Mouse (Mus musculus) CH12.LX (cell line): ENCODE data around the gene Crocc.

Experiments used
- CHD2 ChIP-seq: IDR thresholded peaks from 2 replicates; pipeline ENCODE4 v1.6.1; 2011; ENCODE audit warnings: low read length, improper control_type of control experiment
- ZC3H11A ChIP-seq: IDR thresholded peaks from 2 replicates; pipeline ENCODE4 v1.6.1; 2012; ENCODE audit warnings: low read depth, mild to moderate bottlenecking, inconsistent platforms, low read length, improper control_type of control experiment
- ZKSCAN1 ChIP-seq: IDR thresholded peaks from 2 replicates; pipeline ENCODE4 v1.6.1; 2012; ENCODE audit warnings: low read depth, inconsistent platforms, low read length, improper control_type of control experiment, borderline replicate concordance

- TF ChIP-seq ZC3H11A: no peak
- TF ChIP-seq CHD2: no peak
- TF ChIP-seq ZKSCAN1: no peak
Measured at GRCm38 (mm10) chr4:141005983-141006382, 54.4 kb downstream of the Crocc start.
